Comparison of ENCODE assay signal across 11 mouse cellular contexts in the genomic region with DNA sequence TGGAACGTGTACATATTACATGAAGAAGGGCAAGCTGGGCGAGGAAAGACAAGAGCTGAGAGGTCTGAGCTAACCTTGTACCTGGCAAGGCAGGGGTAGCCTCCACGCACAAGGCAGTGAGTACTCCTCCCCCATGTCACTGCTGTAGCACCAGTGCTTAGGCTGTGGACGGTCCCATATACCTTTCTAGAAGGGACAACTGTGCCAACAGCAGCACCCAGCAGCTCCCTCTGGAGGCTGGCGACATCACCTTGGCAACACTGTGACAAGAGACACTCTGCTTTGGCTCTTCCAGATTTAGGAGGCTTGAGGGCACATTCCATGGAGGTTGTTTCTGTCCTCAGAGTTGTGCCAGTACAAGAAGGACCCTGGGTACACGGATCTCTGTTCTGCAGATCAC.
DNase-seq lines count a peak whose midpoint lies in the region; ATAC-seq and TF ChIP-seq lines count a peak whose summit lies in the region.
"Had no signal": no experiment of that assay in that cellular context is flagged by ENCODE, and none has a peak within 500 bp of the region (broad histone marks: within the 10 kb centered on the region; RNA-seq: fewer than 3 reads in every experiment).

No protein-coding gene starts in this region.

- H3K4me3 ChIP-seq in heart, adult 2 months: no peak overlapping the region
- H3K4me3 ChIP-seq in heart, embryonic 12.5 days: no peak overlapping the region
- no peak overlapping the region for H3K4me3 ChIP-seq in lung, postnatal 0 days (ENCODE audit: low read depth, low read length)
- no peak overlapping the region for H3K4me3 ChIP-seq in heart, postnatal 0 days (ENCODE audit: low read depth, low read length)
- no peak overlapping the region for H3K4me3 ChIP-seq in limb, embryonic 10.5 days
- H3K4me3 ChIP-seq: embryonic facial prominence, embryonic 12.5 days had no signal

- peak; percentile 47 for TF ChIP-seq CTCF in heart, adult 2 months (IDR thresholded peaks at IDR 0.05)
- TF ChIP-seq CTCF in lung, postnatal 0 days (IDR thresholded peaks at IDR 0.05): peak; percentile 63
- peak; percentile 51 for TF ChIP-seq CTCF in heart, postnatal 0 days (IDR thresholded peaks at IDR 0.05; ENCODE audit: low read depth)

- H3K27me3 ChIP-seq in heart, adult 2 months (ENCODE audit: control insufficient read depth, insufficient read depth, low read length): no peaks in the 10 kb centered on the region
- H3K27me3 ChIP-seq in heart, embryonic 12.5 days (replicated peaks): no peaks in the 10 kb centered on the region
- no peaks in the 10 kb centered on the region for H3K27me3 ChIP-seq in lung, postnatal 0 days (replicated peaks; ENCODE audit: insufficient read depth, low read length)
- H3K27me3 ChIP-seq in heart, postnatal 0 days (ENCODE audit: control insufficient read depth, insufficient read depth, low read length): no peaks in the 10 kb centered on the region
- no peaks in the 10 kb centered on the region for H3K27me3 ChIP-seq in limb, embryonic 10.5 days (ENCODE audit: low read depth, poor library complexity, severe bottlenecking)
- H3K27me3 ChIP-seq: embryonic facial prominence, embryonic 12.5 days had no signal

- ATAC-seq in heart, embryonic 12.5 days (ENCODE audit: insufficient number of reproducible peaks, low FRiP score): no peak
- peak; percentile 53; the same call in 1 of the 2 replicates for ATAC-seq in lung, postnatal 0 days
- peak; percentile 65 for ATAC-seq in heart, postnatal 0 days (ENCODE audit: insufficient read depth, low read depth)

- intact Hi-C loops in heart, adult 2 months (cut with DNase I): loop anchor here (5.0 kb wide), 1 partner anchor 125 kb away; the partner anchor contains the start of genes Hipk2 and Tbxas1

- no peaks in the 10 kb centered on the region for H3K9me3 ChIP-seq in heart, embryonic 12.5 days (replicated peaks)
- H3K9me3 ChIP-seq in lung, postnatal 0 days (ENCODE audit: low read length): no peaks in the 10 kb centered on the region
- H3K9me3 ChIP-seq in heart, postnatal 0 days (replicated peaks; ENCODE audit: control insufficient read depth, low read length): no peaks in the 10 kb centered on the region
- H3K9me3 ChIP-seq in limb, embryonic 10.5 days (replicated peaks): no peaks in the 10 kb centered on the region
- H3K9me3 ChIP-seq: embryonic facial prominence, embryonic 12.5 days had no signal

- no peak for TF ChIP-seq POLR2A in heart, adult 2 months (IDR thresholded peaks at IDR 0.05; ENCODE audit: insufficient read depth, low read depth, low read length)

- H3K36me3 ChIP-seq in heart, adult 2 months (ENCODE audit: control insufficient read depth, insufficient read depth, low read length): peaks cover 3% of the 10 kb centered on the region; the same call in 1 of the 2 replicates
- H3K36me3 ChIP-seq in heart, embryonic 12.5 days: no peaks in the 10 kb centered on the region
- H3K36me3 ChIP-seq in lung, postnatal 0 days (ENCODE audit: insufficient read depth, low read length): no peaks in the 10 kb centered on the region
- 0 out of 2 replicates have a peak, but pooled peaks cover 3% of the 10 kb centered on the region for H3K36me3 ChIP-seq in heart, postnatal 0 days (replicated peaks; ENCODE audit: control insufficient read depth, insufficient read depth, low read length)
- 0 out of 2 replicates have a peak, but pooled peaks cover 5% of the 10 kb centered on the region for H3K36me3 ChIP-seq in limb, embryonic 10.5 days
- H3K36me3 ChIP-seq: embryonic facial prominence, embryonic 12.5 days had no signal

- H3K4me1 ChIP-seq in heart, adult 2 months (ENCODE audit: control insufficient read depth, insufficient read depth, low read length): peaks cover 7% of the 10 kb centered on the region
- H3K4me1 ChIP-seq in heart, embryonic 12.5 days (replicated peaks): peaks cover 41% of the 10 kb centered on the region
- 0 out of 2 replicates have a peak, but pooled peaks cover 3% of the 10 kb centered on the region for H3K4me1 ChIP-seq in lung, postnatal 0 days (ENCODE audit: insufficient read depth, low read depth, low read length)
- peaks cover 36% of the 10 kb centered on the region for H3K4me1 ChIP-seq in heart, postnatal 0 days (ENCODE audit: control insufficient read depth, insufficient read depth)
- peaks cover 15% of the 10 kb centered on the region for H3K4me1 ChIP-seq in limb, embryonic 10.5 days

- DNase-seq in heart, adult 2 months: peak in 1 of 2 experiments; percentile 56
- no peak for DNase-seq in lung, postnatal 0 days (ENCODE audit: low spot score)
- DNase-seq in lung, postnatal 14 days: no peak
- DNase-seq in adrenal gland, postnatal 36 days: peak; percentile 54 to 59
- peak; percentile 47 for DNase-seq in heart, postnatal 0 days (ENCODE audit: low spot score)
- no peak for DNase-seq in limb, embryonic 10.5 days (ENCODE audit: low spot score)
- no peak for DNase-seq in right cerebral cortex, postnatal 25 days
- DNase-seq: right cerebral cortex, adult 18-20 months; thymus, postnatal 36 days had no signal

- H3K79me2 ChIP-seq in heart, adult 2 months (replicated peaks; ENCODE audit: control insufficient read depth, insufficient read depth, low read length): no peaks in the 10 kb centered on the region

- H3K4me2 ChIP-seq in heart, embryonic 12.5 days: no peak overlapping the region
- no peak overlapping the region for H3K4me2 ChIP-seq in lung, postnatal 0 days (replicated peaks; ENCODE audit: low read depth, low read length)
- H3K4me2 ChIP-seq in heart, postnatal 0 days (ENCODE audit: low read depth, low read length): no peak overlapping the region
- H3K4me2 ChIP-seq: embryonic facial prominence, embryonic 12.5 days had no signal

- 77% methylated on average over 6 of the region's 6 CpGs for WGBS in heart, adult 2 months
- WGBS in heart, embryonic 12.5 days: 79% methylated on average over 6 of the region's 6 CpGs
- 65% methylated on average over 6 of the region's 6 CpGs for WGBS in lung, postnatal 0 days
- WGBS in heart, postnatal 0 days: 64% methylated on average over 6 of the region's 6 CpGs
- WGBS in limb, embryonic 10.5 days: 93% methylated on average over 6 of the region's 6 CpGs

- H3K27ac ChIP-seq in heart, adult 2 months: peak overlapping the region; percentile 80
- H3K27ac ChIP-seq in heart, embryonic 12.5 days (ENCODE audit: poor library complexity, severe bottlenecking): no peak overlapping the region
- H3K27ac ChIP-seq in lung, postnatal 0 days (ENCODE audit: low read length): peak overlapping the region; percentile 20; the same call in 1 of the 2 replicates
- H3K27ac ChIP-seq in heart, postnatal 0 days (ENCODE audit: low read depth): peak overlapping the region; percentile 84; the same call in 1 of the 2 replicates
- H3K27ac ChIP-seq in limb, embryonic 10.5 days: no peak overlapping the region
- H3K27ac ChIP-seq: embryonic facial prominence, embryonic 12.5 days had no signal

- H3K9ac ChIP-seq in heart, adult 2 months (ENCODE audit: low read depth, low read length): no peak overlapping the region
- H3K9ac ChIP-seq in heart, embryonic 12.5 days: no peak overlapping the region
- no peak overlapping the region for H3K9ac ChIP-seq in lung, postnatal 0 days (replicated peaks; ENCODE audit: low read depth)
- no peak overlapping the region for H3K9ac ChIP-seq in heart, postnatal 0 days (replicated peaks; ENCODE audit: low read depth, low read length)
- H3K9ac ChIP-seq: embryonic facial prominence, embryonic 12.5 days had no signal

- 0 out of 2 replicates have a peak, but pooled peaks have one; percentile 29 for TF ChIP-seq EP300 in heart, adult 2 months (IDR thresholded peaks at IDR 0.05; ENCODE audit: insufficient read depth, low read depth, low read length)
- no peak for TF ChIP-seq EP300 in lung, postnatal 0 days (IDR thresholded peaks at IDR 0.05)
- no peak for TF ChIP-seq EP300 in heart, postnatal 0 days (IDR thresholded peaks at IDR 0.05; ENCODE audit: low read depth)

Comparison
In these comparisons a context has a peak if more than half of its experiments do, and no peak if none do; other contexts are left out.
1. H3K27ac ChIP-seq: peak in heart, adult 2 months (single experiment), lung, postnatal 0 days (single experiment) and heart, postnatal 0 days (single experiment); none in heart, embryonic 12.5 days (single experiment) and limb, embryonic 10.5 days (single experiment).
2. DNase-seq: peak in adrenal gland, postnatal 36 days (2 of 2) and heart, postnatal 0 days (single experiment); none in lung, postnatal 0 days (single experiment), lung, postnatal 14 days (single experiment), limb, embryonic 10.5 days (single experiment) and right cerebral cortex, postnatal 25 days (single experiment).
3. Peak in every context shown above with its lines, with median percentiles within 50 percentile points of each other: CTCF ChIP-seq.